Mouse (Mus musculus) right cerebral cortex, postnatal 10 days (tissue): ENCODE data around the gene Eef1g.

ENCODE experiments used
- DNase-seq, 2 experiments: peaks; one replicate each; pipeline ENCODE4 v3.0.0; 2021; ENCODE audit warnings: low spot score in 2 of 2

The Eef1g gene

DNA sequence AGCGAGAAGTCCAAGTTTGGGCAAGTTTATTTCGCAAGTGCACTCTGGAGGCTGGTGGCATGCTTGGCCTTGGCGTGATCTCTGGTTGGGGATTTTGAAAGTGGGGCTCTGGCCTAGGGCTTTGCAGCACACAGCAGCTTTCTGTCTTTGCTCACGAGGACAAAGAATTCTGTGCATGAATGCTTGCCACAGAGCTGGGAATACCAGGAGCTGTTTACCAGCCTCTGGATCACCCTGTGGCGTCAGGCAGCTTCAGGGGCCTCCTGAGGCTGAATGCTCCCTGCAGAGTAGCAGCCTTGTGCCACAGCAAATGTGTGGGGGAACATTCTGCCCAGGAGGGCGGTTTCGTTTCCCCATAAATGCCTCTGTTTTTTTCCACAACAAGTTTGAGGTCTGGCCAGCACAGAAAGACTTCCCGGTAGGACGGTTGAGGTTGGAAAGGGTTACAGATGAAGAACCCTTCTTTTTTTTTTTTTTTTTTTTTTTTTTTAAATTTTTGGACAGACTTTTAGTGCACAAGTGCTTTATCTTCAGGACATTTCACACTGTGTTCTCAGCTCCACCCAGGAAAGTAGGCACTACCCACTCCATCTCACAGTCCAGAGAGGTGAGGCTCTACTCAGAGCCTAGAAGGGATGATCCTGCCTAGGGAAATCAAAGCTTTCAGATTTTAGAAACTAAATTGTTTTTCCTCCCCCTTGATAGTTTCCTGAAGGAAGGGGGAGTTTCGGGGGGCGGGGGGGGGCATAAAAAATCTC is 56.4 kb downstream of the Eef1g start:
- DNase-seq: peak; percentile 43 to 44

- no peak for DNase-seq
Measured at GRCm38 (mm10) chr19:9025562-9026257, 58.9 kb downstream of the Eef1g start.

DNA sequence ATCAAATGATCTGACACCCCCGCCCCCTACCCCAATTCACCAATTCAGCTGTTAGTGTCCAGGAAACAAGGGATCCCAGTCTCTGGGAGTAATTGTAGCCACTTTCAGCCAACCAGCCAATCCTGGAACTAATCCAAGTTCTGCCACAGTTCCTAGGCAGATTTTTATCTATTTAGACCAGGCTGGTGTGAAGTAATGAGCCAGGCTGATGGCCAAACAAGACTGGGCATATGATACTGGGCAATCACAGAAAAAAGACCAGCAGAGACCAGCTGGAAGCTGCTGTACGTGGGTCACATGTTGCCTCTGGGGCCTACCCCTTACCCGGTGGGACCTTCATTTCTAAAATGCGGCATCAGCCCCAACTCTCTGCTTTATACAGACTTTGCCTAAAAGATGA is 59.8 kb downstream of the Eef1g start:
- peak; percentile 47 to 55 for DNase-seq

DNA sequence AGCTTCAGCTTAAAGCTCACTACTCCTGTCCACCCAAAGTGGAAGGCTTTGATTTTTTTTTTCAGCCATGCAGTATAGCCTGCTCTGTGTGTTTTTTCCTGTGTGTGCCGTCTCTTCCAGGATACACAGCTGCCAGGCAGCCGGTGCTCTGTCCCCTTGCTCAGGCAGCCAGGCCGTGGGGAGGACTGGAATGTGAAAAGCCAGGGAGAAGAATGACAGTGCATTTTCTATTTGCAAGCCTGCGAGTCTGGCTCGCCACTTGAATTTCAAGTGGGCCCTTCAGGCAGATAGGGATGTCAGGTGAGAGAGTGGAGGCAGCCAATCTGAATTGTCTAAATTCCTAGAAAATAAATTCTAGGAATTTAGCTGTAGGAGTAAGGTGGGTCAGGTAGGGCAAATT is 61.0 kb downstream of the Eef1g start:
- peak; percentile 49 to 50 for DNase-seq
